Mouse (Mus musculus) kidney, embryonic 16.5 days (tissue): ENCODE data around the gene Lhx3. TPM values are rescaled to one million over a fixed set of nuclear protein-coding genes. Genes with fewer than 3 reads are reported as not detected.
A peak's percentile ranks its signal among the peaks of the same experiment; 100 is the strongest.

Source experiments
- ATAC-seq: fragments of 200-750 bp; cut with Nextera tagmentation; 2 replicates; pipeline ENCODE4 v1.8.0; 2017; ENCODE audit warnings: moderate TSS enrichment; ENCODE audit not compliant: low FRiP score, low TSS enrichment
- H3K27ac ChIP-seq: fragments of 300-500 bp; sonication (generic); 2 replicates; pipeline ENCODE4 v1.5.1; 2014; ENCODE audit warnings: low read length
- H3K27me3 ChIP-seq: fragments of 300-500 bp; sonication (generic); 2 replicates; pipeline ENCODE4 v1.6.1; 2014; ENCODE audit warnings: low read length, control low read depth, mixed read lengths; ENCODE audit not compliant: insufficient read depth
- H3K36me3 ChIP-seq: fragments of 300-500 bp; sonication (generic); 2 replicates; pipeline ENCODE4 v1.6.1; 2014; ENCODE audit warnings: low read length, control low read depth, mixed read lengths; ENCODE audit not compliant: insufficient read depth
- H3K4me1 ChIP-seq: fragments of 300-500 bp; sonication (generic); 2 replicates; pipeline ENCODE4 v1.6.1; 2014; ENCODE audit warnings: low read length, control low read depth, mixed read lengths; ENCODE audit not compliant: insufficient read depth
- H3K4me2 ChIP-seq: fragments of 300-500 bp; sonication (generic); replicated peaks from 2 replicates; pipeline ENCODE4 v1.6.1; 2014; ENCODE audit warnings: low read depth, low read length
- H3K4me3 ChIP-seq: fragments of 300-500 bp; sonication (generic); 2 replicates; pipeline ENCODE4 v1.5.1; 2014; ENCODE audit warnings: mild to moderate bottlenecking, low read length
- H3K9ac ChIP-seq: fragments of 300-500 bp; sonication (generic); replicated peaks from 2 replicates; pipeline ENCODE4 v1.6.1; 2014; ENCODE audit warnings: low read length
- H3K9me3 ChIP-seq: fragments of 300-500 bp; sonication (generic); 2 replicates; pipeline ENCODE4 v1.6.1; 2016; ENCODE audit warnings: low read length, control low read depth
- WGBS: fragments of 180-500 bp; shearing (Covaris S2); extraction: QIAGEN DNeasy Blood & Tissue Kit; methylation state at CpG from one replicate; pipeline ENCODE4 v1.1.7; 2014; 5-methylcytosine and 5-hydroxymethylcytosine counted together
- polyA plus RNA-seq: library from polyadenylated mRNA; unstranded; fragments of >200 nt; fragmentation: Nextera tagmentation; extraction: Ambion mirVana; gene quantifications from 2 replicates; pipeline ENCODE4 v1.2.1, GENCODE M21; 2015

Lhx3 gene
- polyA plus RNA-seq, result 0.09 TPM in 1 of 2 replicates, not detected in the other

- H3K4me3 ChIP-seq, result no peak within 1 kb of the TSS
- H3K27ac ChIP-seq, result no peak within 1 kb of the TSS
- 0 out of 2 replicates have a peak within 1 kb of the TSS, but pooled peaks have one; percentile 13 for H3K4me2 ChIP-seq
- H3K36me3 ChIP-seq, result peaks cover 23% of the 10 kb centered on the region
- H3K27me3 ChIP-seq, result peaks cover 48% of the 10 kb centered on the region
- no peak within 1 kb of the TSS for H3K9ac ChIP-seq
- WGBS, result 5% methylated on average over 19 of the region's 19 CpGs
- no peaks in the 10 kb centered on the region for H3K9me3 ChIP-seq
- no peaks in the 10 kb centered on the region for H3K4me1 ChIP-seq
- peak; percentile 93 for ATAC-seq
Observed at GRCm38 (mm10) chr2:26208126-26208789, at the start of gene Lhx3. Gene Lhx3 (minus strand): TSS chr2:26208289.

- no peak for ATAC-seq
- 82% methylated on average over 16 of the region's 16 CpGs for WGBS
- H3K4me3 ChIP-seq, result no peak overlapping the region
- H3K4me2 ChIP-seq, result no peak overlapping the region
- H3K9ac ChIP-seq, result no peak overlapping the region
- no peak overlapping the region for H3K27ac ChIP-seq
- H3K9me3 ChIP-seq, result no peaks in the 10 kb centered on the region
- H3K4me1 ChIP-seq, result no peaks in the 10 kb centered on the region
- no peaks in the 10 kb centered on the region for H3K36me3 ChIP-seq
- no peaks in the 10 kb centered on the region for H3K27me3 ChIP-seq
Observed at GRCm38 (mm10) chr2:26257315-26258096, 49.4 kb upstream of the Lhx3 start.

- H3K4me2 ChIP-seq, result no peak overlapping the region
- no peaks in the 10 kb centered on the region for H3K4me1 ChIP-seq
- no peaks in the 10 kb centered on the region for H3K9me3 ChIP-seq
- no peak for ATAC-seq
- H3K27ac ChIP-seq, result no peak overlapping the region
- no peaks in the 10 kb centered on the region for H3K36me3 ChIP-seq
- 52% methylated on average over 4 of the region's 4 CpGs for WGBS
- H3K27me3 ChIP-seq, result no peaks in the 10 kb centered on the region
- H3K9ac ChIP-seq, result no peak overlapping the region
- no peak overlapping the region for H3K4me3 ChIP-seq
Observed at GRCm38 (mm10) chr2:26254816-26255215, 46.7 kb upstream of the Lhx3 start.

- no peaks in the 10 kb centered on the region for H3K9me3 ChIP-seq
Observed at GRCm38 (mm10) chr2:26252514-26253206, 44.6 kb upstream of the Lhx3 start.

GRCm38 (mm10) chr2:26247531-26247930, 39.4 kb upstream of the Lhx3 start:
- Histone ChIP-seq H3K9me3 (no peaks in the 10 kb centered on the region), H3K9ac (no peak overlapping the region), H3K4me1 (no peaks in the 10 kb centered on the region), H3K27me3 (no peaks in the 10 kb centered on the region), H3K4me2 (no peak overlapping the region), H3K27ac (no peak overlapping the region), H3K36me3 (no peaks in the 10 kb centered on the region), H3K4me3 (no peak overlapping the region)
- 44% methylated on average over 3 of the region's 3 CpGs for WGBS
- no peak for ATAC-seq

More at GRCm38 (mm10) chr2:26252514-26253206, 44.6 kb upstream of the Lhx3 start:
- no peak for ATAC-seq
- no peaks in the 10 kb centered on the region for H3K36me3 ChIP-seq
- no peaks in the 10 kb centered on the region for H3K27me3 ChIP-seq
- no peak overlapping the region for H3K4me3 ChIP-seq
- H3K9ac ChIP-seq, result no peak overlapping the region
- H3K4me1 ChIP-seq, result no peaks in the 10 kb centered on the region
- H3K4me2 ChIP-seq, result no peak overlapping the region
- WGBS, result 52% methylated on average over 8 of the region's 8 CpGs
- H3K27ac ChIP-seq, result no peak overlapping the region

GRCm38 (mm10) chr2:26240841-26241240, 32.8 kb upstream of the Lhx3 start:
- Histone ChIP-seq H3K27ac (no peak overlapping the region), H3K4me1 (peaks cover 14% of the 10 kb centered on the region), H3K36me3 (no peaks in the 10 kb centered on the region), H3K9me3 (no peaks in the 10 kb centered on the region), H3K27me3 (no peaks in the 10 kb centered on the region), H3K9ac (no peak overlapping the region), H3K4me2 (no peak overlapping the region), H3K4me3 (no peak overlapping the region)
- 54% methylated on average over 3 of the region's 3 CpGs for WGBS
- no peak for ATAC-seq

- Histone ChIP-seq H3K27ac (no peak overlapping the region), H3K9me3 (no peaks in the 10 kb centered on the region), H3K9ac (no peak overlapping the region), H3K4me3 (no peak overlapping the region), H3K36me3 (no peaks in the 10 kb centered on the region), H3K4me1 (peaks cover 15% of the 10 kb centered on the region), H3K4me2 (no peak overlapping the region), H3K27me3 (no peaks in the 10 kb centered on the region)
- 43% methylated on average over 9 of the region's 9 CpGs for WGBS
- no peak for ATAC-seq
Observed at GRCm38 (mm10) chr2:26240330-26240729, 32.2 kb upstream of the Lhx3 start.

GRCm38 (mm10) chr2:26237290-26237782, 29.2 kb upstream of the Lhx3 start, which contains the start of gene Qsox2:
Gene Qsox2 (minus strand): TSS chr2:26237525.
- H3K4me1 ChIP-seq, result peaks cover 15% of the 10 kb centered on the region
- H3K4me3 ChIP-seq, result peak within 1 kb of the TSS; percentile 89
- H3K9ac ChIP-seq, result peak within 1 kb of the TSS; percentile 85
- H3K9me3 ChIP-seq, result no peaks in the 10 kb centered on the region
- 1% methylated on average over 36 of the region's 36 CpGs for WGBS
- no peaks in the 10 kb centered on the region for H3K36me3 ChIP-seq
- H3K27me3 ChIP-seq, result no peaks in the 10 kb centered on the region
- peak within 1 kb of the TSS; percentile 90 for H3K4me2 ChIP-seq
- peak within 1 kb of the TSS; percentile 32; the same call in 1 of the 2 replicates for H3K27ac ChIP-seq
- ATAC-seq, result peak; percentile 91

- Histone ChIP-seq H3K36me3 (no peaks in the 10 kb centered on the region), H3K4me2 (peak overlapping the region; percentile 90), H3K4me1 (peaks cover 15% of the 10 kb centered on the region), H3K27ac (peak overlapping the region; percentile 32; the same call in 1 of the 2 replicates), H3K27me3 (no peaks in the 10 kb centered on the region), H3K9me3 (no peaks in the 10 kb centered on the region), H3K9ac (peak overlapping the region; percentile 85), H3K4me3 (peak overlapping the region; percentile 89)
- WGBS, result under 1% methylated on average over 46 of the region's 51 CpGs
- ATAC-seq, result peak; percentile 69
Observed at GRCm38 (mm10) chr2:26236681-26237289, 28.7 kb upstream of the Lhx3 start.
